Mouse (Mus musculus) heart, embryonic 12.5 days (tissue): ENCODE measurements around the gene Madcam1. TPM values are rescaled to one million over a fixed set of nuclear protein-coding genes. Genes with fewer than 3 reads are reported as not detected.
A peak's percentile ranks its signal among the peaks of the same experiment; 100 is the strongest.

Experiments
- ATAC-seq: fragments of 200-750 bp; cut with Nextera tagmentation; 2 replicates; pipeline ENCODE4 v1.8.0; 2017; ENCODE audit warnings: moderate TSS enrichment, moderate library complexity; ENCODE audit not compliant: insufficient number of reproducible peaks, low FRiP score
- H3K27ac ChIP-seq: fragments of 300-500 bp; sonication (generic); 2 replicates; pipeline ENCODE4 v1.5.1; 2016; ENCODE audit warnings: mild to moderate bottlenecking, moderate library complexity; ENCODE audit not compliant: poor library complexity, severe bottlenecking
- H3K27me3 ChIP-seq: fragments of 300-500 bp; sonication (generic); replicated peaks from 2 replicates; pipeline ENCODE4 v1.6.1; 2016; ENCODE audit warnings: mild to moderate bottlenecking, moderate library complexity
- H3K36me3 ChIP-seq: fragments of 300-500 bp; sonication (generic); 2 replicates; pipeline ENCODE4 v1.6.1; 2016; ENCODE audit warnings: mild to moderate bottlenecking, moderate library complexity
- H3K4me1 ChIP-seq: fragments of 300-500 bp; sonication (generic); replicated peaks from 2 replicates; pipeline ENCODE4 v1.6.1; 2016; ENCODE audit warnings: mild to moderate bottlenecking
- H3K4me2 ChIP-seq: fragments of 300-500 bp; sonication (generic); 2 replicates; pipeline ENCODE4 v1.6.1; 2016; ENCODE audit warnings: mild to moderate bottlenecking, moderate library complexity
- H3K4me3 ChIP-seq: fragments of 300-500 bp; sonication (generic); 2 replicates; pipeline ENCODE4 v1.5.1; 2016; ENCODE audit warnings: mild to moderate bottlenecking
- H3K9ac ChIP-seq: fragments of 300-500 bp; sonication (generic); 2 replicates; pipeline ENCODE4 v1.6.1; 2016; ENCODE audit warnings: mild to moderate bottlenecking, moderate library complexity
- H3K9me3 ChIP-seq: fragments of 300-500 bp; sonication (generic); replicated peaks from 2 replicates; pipeline ENCODE4 v1.6.1; 2016; ENCODE audit warnings: mild to moderate bottlenecking, moderate library complexity
- WGBS: fragments of 180-500 bp; shearing (Covaris S2); methylation state at CpG from one replicate; pipeline ENCODE4 v1.1.7; 2016; 5-methylcytosine and 5-hydroxymethylcytosine counted together
- polyA plus RNA-seq: library from polyadenylated mRNA; unstranded; fragments of >200 nt; fragmentation: Nextera tagmentation; extraction: Ambion mirVana; gene quantifications from 2 replicates; pipeline ENCODE4 v1.2.1, GENCODE M21; 2016

Gene Madcam1
- polyA plus RNA-seq, 1 experiment from 2014 or later, result 0.23 TPM

- Histone ChIP-seq H3K4me3 (peak within 1 kb of the TSS; percentile 90), H3K36me3 (peaks cover 13% of the 10 kb centered on the region), H3K27me3 (peaks cover 14% of the 10 kb centered on the region), H3K4me2 (peak within 1 kb of the TSS; percentile 80), H3K4me1 (peaks cover 12% of the 10 kb centered on the region), H3K27ac (peak within 1 kb of the TSS; percentile 87), H3K9me3 (no peaks in the 10 kb centered on the region), H3K9ac (peak within 1 kb of the TSS; percentile 84)
- peak; percentile 80 for ATAC-seq
- WGBS, result under 1% methylated on average over 45 of the region's 45 CpGs
Observed at GRCm38 (mm10) chr10:79668771-79669575, 4.6 kb downstream of the Madcam1 start, which contains the start of gene Tpgs1. Gene Tpgs1 (plus strand): TSS chr10:79669369.

GRCm38 (mm10) chr10:79669576-79670057, 5.3 kb downstream of the Madcam1 start:
- peak; percentile 65 for ATAC-seq
- H3K4me3 ChIP-seq, result peak overlapping the region; percentile 90
- peaks cover 14% of the 10 kb centered on the region for H3K27me3 ChIP-seq
- under 1% methylated on average over 47 of the region's 47 CpGs for WGBS
- peak overlapping the region; percentile 80 for H3K4me2 ChIP-seq
- no peaks in the 10 kb centered on the region for H3K9me3 ChIP-seq
- H3K4me1 ChIP-seq, result peaks cover 12% of the 10 kb centered on the region
- peak overlapping the region; percentile 87 for H3K27ac ChIP-seq
- H3K36me3 ChIP-seq, result peaks cover 15% of the 10 kb centered on the region
- peak overlapping the region; percentile 84 for H3K9ac ChIP-seq

- no peaks in the 10 kb centered on the region for H3K9me3 ChIP-seq
- H3K9ac ChIP-seq, result peak overlapping the region; percentile 84
- H3K4me2 ChIP-seq, result peak overlapping the region; percentile 80
- peak overlapping the region; percentile 90 for H3K4me3 ChIP-seq
- WGBS, result 35% methylated on average over 15 of the region's 15 CpGs
- peaks cover 13% of the 10 kb centered on the region for H3K4me1 ChIP-seq
- peak overlapping the region; percentile 87; the same call in 1 of the 2 replicates for H3K27ac ChIP-seq
- ATAC-seq, result peak; percentile 15; the same call in 1 of the 2 replicates
- H3K36me3 ChIP-seq, result peaks cover 15% of the 10 kb centered on the region
- H3K27me3 ChIP-seq, result peaks cover 8% of the 10 kb centered on the region
Observed at GRCm38 (mm10) chr10:79670071-79670888, 5.9 kb downstream of the Madcam1 start.

- H3K27ac ChIP-seq, result no peak overlapping the region
- no peak for ATAC-seq
- H3K36me3 ChIP-seq, result peaks cover 21% of the 10 kb centered on the region
- WGBS, result 73% methylated on average over 6 of the region's 6 CpGs
- peaks cover 21% of the 10 kb centered on the region for H3K4me1 ChIP-seq
- H3K4me3 ChIP-seq, result no peak overlapping the region
- H3K9me3 ChIP-seq, result no peaks in the 10 kb centered on the region
- H3K4me2 ChIP-seq, result no peak overlapping the region
- H3K9ac ChIP-seq, result no peak overlapping the region
- peaks cover 7% of the 10 kb centered on the region; the same call in 1 of the 2 replicates for H3K27me3 ChIP-seq
Observed at GRCm38 (mm10) chr10:79671396-79672087, 7.2 kb downstream of the Madcam1 start.

- ATAC-seq, result no peak
- Histone ChIP-seq H3K4me2 (no peak overlapping the region), H3K9me3 (no peaks in the 10 kb centered on the region), H3K27me3 (peaks cover 6% of the 10 kb centered on the region; the same call in 1 of the 2 replicates), H3K27ac (no peak overlapping the region), H3K36me3 (peaks cover 21% of the 10 kb centered on the region), H3K4me3 (no peak overlapping the region), H3K9ac (no peak overlapping the region), H3K4me1 (peaks cover 21% of the 10 kb centered on the region)
- 65% methylated on average over 3 of the region's 3 CpGs for WGBS
Observed at GRCm38 (mm10) chr10:79672088-79672455, 7.7 kb downstream of the Madcam1 start.

- ATAC-seq, result no peak
- Histone ChIP-seq H3K4me2 (no peak overlapping the region), H3K27ac (no peak overlapping the region), H3K36me3 (peaks cover 21% of the 10 kb centered on the region), H3K9me3 (no peaks in the 10 kb centered on the region), H3K9ac (no peak overlapping the region), H3K4me3 (no peak overlapping the region), H3K4me1 (peaks cover 21% of the 10 kb centered on the region), H3K27me3 (peaks cover 6% of the 10 kb centered on the region; the same call in 1 of the 2 replicates)
- WGBS, result 81% methylated on average over 3 of the region's 3 CpGs
Observed at GRCm38 (mm10) chr10:79673054-79673453, 8.7 kb downstream of the Madcam1 start.

GRCm38 (mm10) chr10:79675346-79676035, 11.1 kb downstream of the Madcam1 start:
- no peak overlapping the region for H3K27ac ChIP-seq
- no peak for ATAC-seq
- 42% methylated on average over 44 of the region's 44 CpGs for WGBS
- peak overlapping the region; percentile 11 for H3K4me2 ChIP-seq
- H3K36me3 ChIP-seq, result peaks cover 21% of the 10 kb centered on the region
- H3K27me3 ChIP-seq, result peaks cover 6% of the 10 kb centered on the region; the same call in 1 of the 2 replicates
- H3K9ac ChIP-seq, result no peak overlapping the region
- peaks cover 15% of the 10 kb centered on the region for H3K4me1 ChIP-seq
- no peaks in the 10 kb centered on the region for H3K9me3 ChIP-seq
- no peak overlapping the region for H3K4me3 ChIP-seq

GRCm38 (mm10) chr10:79680606-79681495, 16.5 kb downstream of the Madcam1 start:
- Histone ChIP-seq H3K4me2 (peak overlapping the region; percentile 71), H3K27ac (peak overlapping the region; percentile 81), H3K27me3 (peaks cover 2% of the 10 kb centered on the region; the same call in 1 of the 2 replicates), H3K9me3 (no peaks in the 10 kb centered on the region), H3K4me3 (peak overlapping the region; percentile 81), H3K4me1 (peaks cover 40% of the 10 kb centered on the region), H3K9ac (peak overlapping the region; percentile 42; the same call in 1 of the 2 replicates), H3K36me3 (peaks cover 26% of the 10 kb centered on the region)
- WGBS, result 31% methylated on average over 11 of the region's 11 CpGs
- ATAC-seq, result peak; percentile 17; the same call in 1 of the 2 replicates

GRCm38 (mm10) chr10:79681591-79682245, 17.4 kb downstream of the Madcam1 start, which contains the start of gene Cdc34:
Gene Cdc34 (plus strand): TSS chr10:79682195.
- ATAC-seq, result peak; percentile 91
- peaks cover 44% of the 10 kb centered on the region for H3K4me1 ChIP-seq
- peak within 1 kb of the TSS; percentile 92 for H3K4me2 ChIP-seq
- peaks cover 32% of the 10 kb centered on the region for H3K36me3 ChIP-seq
- H3K9ac ChIP-seq, result peak within 1 kb of the TSS; percentile 88
- H3K27ac ChIP-seq, result peak within 1 kb of the TSS; percentile 81
- no peaks in the 10 kb centered on the region for H3K9me3 ChIP-seq
- no peaks in the 10 kb centered on the region for H3K27me3 ChIP-seq
- 4% methylated on average over 80 of the region's 84 CpGs for WGBS
- H3K4me3 ChIP-seq, result peak within 1 kb of the TSS; percentile 81
